24 mouse cellular contexts compared by ENCODE assay signal in genomic region chr6:116195811-116196210, GRCm38 (mm10).
"Had no signal": no experiment of that assay in that cellular context is flagged by ENCODE, and none has a peak within 500 bp of the region (broad histone marks: within the 10 kb centered on the region; RNA-seq: fewer than 3 reads in every experiment).

No protein-coding gene starts in this region.

- ATAC-seq: liver, postnatal 0 days; midbrain, embryonic 13.5 days; midbrain, embryonic 16.5 days had no signal

- H3K36me3 ChIP-seq: kidney, embryonic 15.5 days; limb, embryonic 10.5 days; limb, embryonic 13.5 days; lung, embryonic 15.5 days; midbrain, embryonic 10.5 days; midbrain, embryonic 13.5 days; neural tube, embryonic 13.5 days; stomach, embryonic 15.5 days had no signal

- H3K27ac ChIP-seq: kidney, embryonic 15.5 days; limb, embryonic 10.5 days; limb, embryonic 13.5 days; liver, embryonic 14.5 days; lung, embryonic 15.5 days; midbrain, embryonic 10.5 days; midbrain, embryonic 13.5 days; neural tube, embryonic 13.5 days; stomach, embryonic 15.5 days had no signal

- H3K9me3 ChIP-seq: kidney, embryonic 15.5 days; limb, embryonic 10.5 days; limb, embryonic 13.5 days; lung, embryonic 15.5 days; megakaryocyte, embryonic 14.5 days; midbrain, embryonic 10.5 days; midbrain, embryonic 13.5 days; neural tube, embryonic 13.5 days; stomach, embryonic 15.5 days had no signal

- DNase-seq: kidney, adult 8-10 months; kidney, postnatal 10 days; kidney, postnatal 36 days; liver; liver, postnatal 0 days; lung, postnatal 10 days; lung, postnatal 36 days; retina, postnatal 1 day; right cerebral cortex, postnatal 25 days; spleen, adult 18-20 months; thymus, adult 2 months; thymus, postnatal 14 days had no signal

- H3K27me3 ChIP-seq: limb, embryonic 13.5 days; megakaryocyte, embryonic 14.5 days; neural tube, embryonic 13.5 days; stomach, embryonic 15.5 days had no signal

- H3K9ac ChIP-seq: kidney, embryonic 15.5 days; limb, embryonic 13.5 days; liver, embryonic 14.5 days; liver, postnatal 0 days; lung, embryonic 15.5 days; midbrain, embryonic 13.5 days; neural tube, embryonic 13.5 days; stomach, embryonic 15.5 days had no signal

- H3K4me3 ChIP-seq: kidney, embryonic 15.5 days; limb, embryonic 10.5 days; limb, embryonic 13.5 days; lung, embryonic 15.5 days; megakaryocyte, embryonic 14.5 days; midbrain, embryonic 10.5 days; midbrain, embryonic 13.5 days; myocyte; neural tube, embryonic 13.5 days; stomach, embryonic 15.5 days had no signal

- H3K4me2 ChIP-seq: kidney, embryonic 15.5 days; limb, embryonic 13.5 days; lung, embryonic 15.5 days; midbrain, embryonic 13.5 days; neural tube, embryonic 13.5 days; stomach, embryonic 15.5 days had no signal
